Mouse (Mus musculus) erythroblast, embryonic 14.5 days (primary cell): ENCODE measurements around the gene Fbxo17. TPM values are rescaled to one million over a fixed set of nuclear protein-coding genes. Genes with fewer than 3 reads are reported as not detected.
"Not testable (repeated sequence)": the region's sequence is repeated elsewhere in the genome, so short reads cannot be mapped to it uniquely, and the experiment has no call there.

Experiments
- H3K27me3 ChIP-seq: 2 replicates; pipeline ENCODE4 v1.6.1; 2012; ENCODE audit warnings: inconsistent platforms; ENCODE audit not compliant: control insufficient read depth
- H3K36me3 ChIP-seq: 2 replicates; pipeline ENCODE4 v1.6.1; 2012; ENCODE audit warnings: mild to moderate bottlenecking, inconsistent platforms; ENCODE audit not compliant: control insufficient read depth
- H3K4me1 ChIP-seq: 2 replicates; pipeline ENCODE4 v1.6.1; 2012; ENCODE audit warnings: inconsistent platforms; ENCODE audit not compliant: control insufficient read depth
- H3K4me3 ChIP-seq: replicated peaks from 2 replicates; pipeline ENCODE3; 2012; ENCODE audit warnings: moderate library complexity, mild to moderate bottlenecking, inconsistent platforms
- H3K9me3 ChIP-seq: 2 replicates; pipeline ENCODE4 v1.6.1; 2012; ENCODE audit warnings: low read length, inconsistent platforms, mixed read lengths; ENCODE audit not compliant: control insufficient read depth
- GATA1 ChIP-seq: IDR thresholded peaks from 2 replicates; pipeline ENCODE4 v1.6.1; 2012; ENCODE audit warnings: low read length, inconsistent platforms, mixed read lengths
- TAL1 ChIP-seq: IDR thresholded peaks from 3 replicates; pipeline ENCODE4 v1.6.1; 2012; ENCODE audit warnings: low read length, inconsistent platforms, mixed read lengths
- polyA plus RNA-seq: library from polyadenylated mRNA; stranded (reverse); fragments of >175 nt; gene quantifications from 2 replicates; pipeline ENCODE4 v1.2.3, GENCODE M21; 2012

Fbxo17 gene
- 0.03 TPM in 1 of 2 replicates, not detected in the other for polyA plus RNA-seq

GRCm38 (mm10) chr7:28716590-28717281 is at the start of gene Fbxo17:
Gene Fbxo17 (plus strand): TSS chr7:28716804.
- peaks cover 17% of the 10 kb centered on the region for H3K27me3 ChIP-seq
- no peaks in the 10 kb centered on the region for H3K9me3 ChIP-seq
- H3K4me1 ChIP-seq: peaks cover 3% of the 10 kb centered on the region; the same call in 1 of the 2 replicates
- no peak for TF ChIP-seq TAL1
- TF ChIP-seq GATA1: no peak
- no peaks in the 10 kb centered on the region for H3K36me3 ChIP-seq
- peak within 1 kb of the TSS; percentile 22 for H3K4me3 ChIP-seq

DNA sequence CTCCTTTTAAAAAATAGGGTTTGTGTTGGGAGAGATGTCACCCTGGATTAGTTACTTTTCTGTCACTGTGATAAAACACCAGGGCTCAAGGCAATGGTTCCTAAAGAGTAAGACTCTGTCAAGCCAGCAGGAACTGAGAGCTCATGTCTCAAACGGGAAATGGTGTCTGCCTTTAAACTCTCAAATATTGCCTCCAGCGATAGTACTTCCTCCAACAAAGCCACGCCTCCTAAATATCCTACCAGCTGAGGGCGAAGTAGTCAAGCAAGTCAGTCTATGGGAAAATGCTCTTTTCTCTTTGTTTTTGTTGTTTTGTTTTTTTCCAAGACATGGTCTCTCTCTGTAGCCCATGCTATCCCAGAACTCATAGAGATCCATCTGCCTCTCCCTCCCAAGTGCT is 45.4 kb upstream of the Fbxo17 start:
- Histone ChIP-seq H3K4me1 (no peaks in the 10 kb centered on the region; the same call in 1 of the 2 replicates), H3K27me3 (no peaks in the 10 kb centered on the region)
- no peak for TF ChIP-seq TAL1
- TF ChIP-seq GATA1: no peak

DNA sequence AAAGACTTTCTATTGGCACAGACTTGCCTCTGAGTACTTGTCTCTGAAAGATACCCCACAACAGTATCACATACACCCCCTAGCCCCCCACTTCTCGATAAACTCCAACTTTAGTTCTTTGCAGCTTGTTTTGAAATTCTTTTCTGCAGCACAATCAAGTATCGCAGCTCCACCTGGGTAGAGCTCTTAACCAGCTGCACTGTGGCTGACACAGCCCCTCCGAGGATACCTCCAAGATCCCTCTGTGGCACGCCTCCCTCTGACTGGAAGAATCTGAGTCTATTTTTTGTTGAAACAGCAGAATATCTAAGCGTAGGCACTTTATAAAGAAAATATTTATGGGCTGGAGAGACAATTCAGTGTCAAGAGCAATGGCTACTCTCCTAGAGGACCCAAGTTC is 44.3 kb upstream of the Fbxo17 start:
- no peaks in the 10 kb centered on the region for H3K27me3 ChIP-seq
- no peaks in the 10 kb centered on the region for H3K9me3 ChIP-seq
- no peaks in the 10 kb centered on the region for H3K36me3 ChIP-seq
- TF ChIP-seq TAL1 (no peak), GATA1 (no peak)
- no peaks in the 10 kb centered on the region; the same call in 1 of the 2 replicates for H3K4me1 ChIP-seq
- H3K4me3 ChIP-seq: no peak overlapping the region

More for the DNA sequence above, 45.4 kb upstream of the Fbxo17 start:
- Histone ChIP-seq H3K36me3 (no peaks in the 10 kb centered on the region), H3K9me3 (no peaks in the 10 kb centered on the region), H3K4me3 (no peak overlapping the region)

- not testable (repeated sequence) for H3K4me3 ChIP-seq, H3K9me3 ChIP-seq, H3K27me3 ChIP-seq, H3K4me1 ChIP-seq, H3K36me3 ChIP-seq
These were observed 43.8 kb upstream of the Fbxo17 start for GRCm38 (mm10) chr7:28672786-28673185.

- H3K4me1 ChIP-seq: no peaks in the 10 kb centered on the region; the same call in 1 of the 2 replicates
- no peaks in the 10 kb centered on the region for H3K27me3 ChIP-seq
- TF ChIP-seq GATA1 (no peak), TAL1 (no peak)
- no peak overlapping the region for H3K4me3 ChIP-seq
- H3K9me3 ChIP-seq: no peaks in the 10 kb centered on the region
- H3K36me3 ChIP-seq: no peaks in the 10 kb centered on the region
These were observed 41.6 kb upstream of the Fbxo17 start for GRCm38 (mm10) chr7:28674994-28675393.

- no peaks in the 10 kb centered on the region; the same call in 1 of the 2 replicates for H3K4me1 ChIP-seq
- H3K9me3 ChIP-seq: no peaks in the 10 kb centered on the region
- H3K4me3 ChIP-seq: no peak overlapping the region
- H3K36me3 ChIP-seq: no peaks in the 10 kb centered on the region
- H3K27me3 ChIP-seq: no peaks in the 10 kb centered on the region
- no peak for TF ChIP-seq GATA1
- TF ChIP-seq TAL1: no peak
These were observed 40.9 kb upstream of the Fbxo17 start for GRCm38 (mm10) chr7:28675746-28676145.

GRCm38 (mm10) chr7:28676811-28677541 is 39.6 kb upstream of the Fbxo17 start:
- H3K9me3 ChIP-seq: no peaks in the 10 kb centered on the region

GRCm38 (mm10) chr7:28677624-28678023 is 39.0 kb upstream of the Fbxo17 start:
- Histone ChIP-seq H3K36me3 (no peaks in the 10 kb centered on the region), H3K9me3 (no peaks in the 10 kb centered on the region)
- TF ChIP-seq TAL1: no peak
- no peak for TF ChIP-seq GATA1

More at GRCm38 (mm10) chr7:28676811-28677541, 39.6 kb upstream of the Fbxo17 start:
- H3K36me3 ChIP-seq: no peaks in the 10 kb centered on the region
- no peak overlapping the region for H3K4me3 ChIP-seq
- H3K27me3 ChIP-seq: no peaks in the 10 kb centered on the region
- no peaks in the 10 kb centered on the region; the same call in 1 of the 2 replicates for H3K4me1 ChIP-seq
- no peak for TF ChIP-seq TAL1
- TF ChIP-seq GATA1: no peak

DNA sequence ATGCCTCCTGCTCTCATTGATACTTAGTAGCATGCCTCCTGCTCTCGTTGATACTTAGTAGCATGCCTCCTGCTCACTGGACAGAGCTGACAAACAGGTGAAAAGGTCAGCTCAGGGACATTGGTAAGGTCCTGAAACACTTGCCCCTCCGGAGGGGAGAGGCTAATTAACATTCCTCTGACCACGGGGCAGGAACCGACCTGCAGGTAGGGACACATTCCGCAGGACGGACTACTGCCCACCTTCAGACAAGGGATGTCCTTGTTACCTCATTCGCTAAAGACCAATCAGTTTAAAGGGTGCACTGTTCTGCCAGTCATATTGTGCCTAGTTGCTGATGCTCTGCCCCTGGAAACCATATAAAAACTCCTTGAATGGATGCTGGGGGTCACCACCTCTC is 25.5 kb upstream of the Fbxo17 start:
- Histone ChIP-seq H3K9me3 (peaks cover 6% of the 10 kb centered on the region), H3K36me3 (no peaks in the 10 kb centered on the region), H3K27me3 (peaks cover 26% of the 10 kb centered on the region), H3K4me1 (peaks cover 9% of the 10 kb centered on the region), H3K4me3 (no peak overlapping the region)
- TF ChIP-seq TAL1 (no peak), GATA1 (no peak)

More at GRCm38 (mm10) chr7:28677624-28678023, 39.0 kb upstream of the Fbxo17 start:
- no peaks in the 10 kb centered on the region for H3K27me3 ChIP-seq
- no peaks in the 10 kb centered on the region; the same call in 1 of the 2 replicates for H3K4me1 ChIP-seq
- no peak overlapping the region for H3K4me3 ChIP-seq
